Mouse (Mus musculus) embryo, embryonic 10.5 days (tissue): ENCODE measurements around the gene Gm10153.
"Not testable (repeated sequence)": the region's sequence is repeated elsewhere in the genome, so short reads cannot be mapped to it uniquely, and the experiment has no call there.

Experiments used
- DNase-seq: peaks from one replicate; pipeline ENCODE4 v3.0.0-alpha.2; 2015; ENCODE audit warnings: low spot score

The Gm10153 gene

DNA sequence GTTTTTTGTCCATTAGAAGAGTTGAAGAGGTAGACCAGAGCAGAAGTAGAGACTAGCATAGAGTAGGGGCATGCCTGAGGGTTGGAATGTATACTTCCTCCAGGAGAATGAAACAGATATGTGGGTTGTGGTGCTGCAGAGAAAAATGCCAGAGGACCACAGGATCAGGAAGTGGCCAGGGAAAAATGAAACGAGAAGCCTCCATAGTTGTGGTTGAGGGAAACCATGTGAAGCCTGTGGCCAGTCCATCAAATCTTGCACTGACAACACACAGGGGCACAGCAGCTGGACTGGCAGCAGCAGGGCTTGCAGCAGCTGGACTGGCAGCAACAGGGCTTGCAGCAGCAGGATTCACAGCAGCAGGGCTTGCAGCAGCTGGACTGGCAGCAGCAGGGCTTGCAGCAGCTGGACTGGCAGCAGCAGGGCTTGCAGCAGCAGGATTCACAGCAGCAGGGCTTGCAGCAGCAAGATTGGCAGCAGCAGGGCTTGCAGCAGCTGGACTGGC, 46.6 kb downstream of the Gm10153 start:
- DNase-seq: not testable (repeated sequence)

DNA sequence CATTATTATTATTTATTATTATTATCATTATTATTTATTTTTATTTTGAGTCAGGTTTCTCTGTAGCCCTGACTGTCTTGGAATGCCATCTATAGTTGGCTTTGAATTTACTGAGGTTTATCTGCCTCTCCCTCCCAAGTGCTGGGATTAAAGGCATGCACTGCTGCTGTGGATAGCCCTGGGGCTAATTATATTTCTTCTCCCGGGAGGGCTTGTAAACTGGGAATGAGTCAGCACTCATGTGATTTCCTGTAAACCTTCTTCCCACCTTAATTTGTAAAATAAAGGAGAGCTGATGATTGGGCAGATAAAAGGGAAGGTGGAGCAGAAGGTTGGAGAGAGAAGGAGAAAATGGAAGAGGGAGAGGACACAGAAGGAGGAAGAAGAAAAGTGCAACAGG, 49.5 kb downstream of the Gm10153 start:
- DNase-seq: no peak
